Mouse (Mus musculus) testis, adult 2 months (tissue): ENCODE measurements at regions not wholly inside any gene's neighbourhood (a gene's known extent, or its start where the extent isn't known, plus 50 kb on each side); places are given as distances from the start of the nearest gene placed in this dataset.

ENCODE experiments used
- CTCF ChIP-seq: fragments of 200-500 bp; IDR thresholded peaks from 2 replicates; pipeline ENCODE4 v1.5.1; 2012; ENCODE audit warnings: low read depth, mild to moderate bottlenecking, inconsistent platforms, low read length, moderate library complexity; ENCODE audit not compliant: control insufficient read depth, insufficient read depth, insufficient replicate concordance
- POLR2A ChIP-seq: fragments of 200-500 bp; IDR thresholded peaks from 2 replicates; pipeline ENCODE4 v1.6.1; 2012; ENCODE audit warnings: low read depth, mild to moderate bottlenecking, inconsistent platforms, low read length, moderate library complexity; ENCODE audit not compliant: control insufficient read depth

- TF ChIP-seq CTCF (no peak), POLR2A (no peak)
Observed at GRCm38 (mm10) chr1:76644895-76645294, 870.0 kb downstream of the Epha4 start.
